Mouse (Mus musculus) olfactory bulb, adult 2 months (tissue): ENCODE measurements around the gene Erh.

Experiments used
- CTCF ChIP-seq: fragments of 200-500 bp; IDR thresholded peaks from 2 replicates; pipeline ENCODE4 v1.5.1; 2012; ENCODE audit warnings: low read depth, mild to moderate bottlenecking, low read length, moderate library complexity; ENCODE audit not compliant: insufficient read depth
- POLR2A ChIP-seq: fragments of 200-500 bp; IDR thresholded peaks from 2 replicates; pipeline ENCODE4 v1.6.1; 2012; ENCODE audit warnings: mild to moderate bottlenecking, low read depth, low read length, moderate library complexity; ENCODE audit not compliant: insufficient read depth

GRCm38 (mm10) chr12:80646377-80646776 lies 2.2 kb upstream of the Erh start:
- TF ChIP-seq CTCF = no peak
- TF ChIP-seq POLR2A = no peak
